Mouse (Mus musculus) E14TG2a.4 (cell line): ENCODE data around the gene Ifnl2.
"Not testable (repeated sequence)": the region's sequence is repeated elsewhere in the genome, so short reads cannot be mapped to it uniquely, and the experiment has no call there.

Experiments
- H3K27me3 ChIP-seq: 2 replicates; pipeline ENCODE4 v1.6.1; 2014; ENCODE audit warnings: low read length, control low read depth; ENCODE audit not compliant: insufficient read depth
- H3K36me3 ChIP-seq: 2 replicates; pipeline ENCODE4 v1.6.1; 2014; ENCODE audit warnings: low read length, control low read depth; ENCODE audit not compliant: insufficient read depth
- H3K4me1 ChIP-seq: replicated peaks from 2 replicates; pipeline ENCODE4 v1.6.1; 2014; ENCODE audit warnings: low read depth, low read length, control low read depth
- H3K4me3 ChIP-seq: replicated peaks from 2 replicates; pipeline ENCODE4 v1.5.1; 2014; ENCODE audit warnings: mild to moderate bottlenecking, low read length
- H3K9me3 ChIP-seq: 2 replicates; pipeline ENCODE4 v1.6.1; 2014; ENCODE audit warnings: low read length, control low read depth
- CTCF ChIP-seq: conservative IDR thresholded peaks from 2 replicates; pipeline ENCODE4 v1.5.1; 2014; ENCODE audit warnings: low read length
- NANOG ChIP-seq: IDR thresholded peaks from 2 replicates; pipeline ENCODE4 v1.6.1; 2014; ENCODE audit warnings: borderline replicate concordance, low read length, mixed read lengths
- POU5F1 ChIP-seq: IDR thresholded peaks from 2 replicates; pipeline ENCODE4 v1.6.1; 2014; ENCODE audit warnings: low read length, borderline replicate concordance

Gene Ifnl2

GRCm38 (mm10) chr7:28511441-28511840 lies 1.2 kb upstream of the Ifnl2 start:
- H3K9me3 ChIP-seq: peaks cover 7% of the 10 kb centered on the region; the same call in 1 of the 2 replicates
- no peak overlapping the region for H3K4me3 ChIP-seq

GRCm38 (mm10) chr7:28509121-28509520 lies 1.1 kb downstream of the Ifnl2 start:
- not testable (repeated sequence) for H3K4me3 ChIP-seq, H3K4me1 ChIP-seq, H3K9me3 ChIP-seq, H3K27me3 ChIP-seq, H3K36me3 ChIP-seq

More at GRCm38 (mm10) chr7:28511441-28511840, 1.2 kb upstream of the Ifnl2 start:
- Histone ChIP-seq H3K4me1 (peaks cover 7% of the 10 kb centered on the region; the same call in 1 of the 2 replicates), H3K27me3 (0 out of 2 replicates have a peak, but pooled peaks cover 1% of the 10 kb centered on the region), H3K36me3 (no peaks in the 10 kb centered on the region)
- TF ChIP-seq CTCF: no peak
- TF ChIP-seq NANOG: no peak
- no peak for TF ChIP-seq POU5F1

GRCm38 (mm10) chr7:28505585-28505984 lies 4.7 kb downstream of the Ifnl2 start:
- Histone ChIP-seq H3K27me3 (0 out of 2 replicates have a peak, but pooled peaks cover 6% of the 10 kb centered on the region), H3K4me1 (no peaks in the 10 kb centered on the region), H3K4me3 (no peak overlapping the region), H3K36me3 (no peaks in the 10 kb centered on the region), H3K9me3 (peaks cover 7% of the 10 kb centered on the region)
- TF ChIP-seq NANOG: no peak

DNA sequence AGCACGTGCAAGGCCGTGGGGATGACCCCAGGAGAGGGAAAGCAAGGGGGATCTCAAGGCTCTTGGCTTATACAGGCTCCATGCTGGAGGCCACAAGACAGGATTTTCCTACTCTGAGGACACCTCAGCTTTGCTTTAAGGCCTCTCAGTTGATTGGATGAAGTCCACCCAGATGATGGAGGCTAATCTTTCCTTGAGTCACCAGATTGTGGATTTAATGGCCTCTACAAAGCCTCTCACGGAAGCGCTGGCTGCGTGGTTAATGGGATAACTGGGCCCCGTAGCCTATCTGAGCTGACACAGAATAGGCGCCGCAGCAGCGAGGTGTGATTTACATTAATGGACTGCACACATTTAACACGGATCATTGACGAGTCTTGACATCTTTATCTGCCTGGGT lies 14.8 kb downstream of the Ifnl2 start:
- Histone ChIP-seq H3K36me3 (no peaks in the 10 kb centered on the region), H3K4me1 (peaks cover 43% of the 10 kb centered on the region), H3K4me3 (no peak overlapping the region), H3K27me3 (no peaks in the 10 kb centered on the region), H3K9me3 (no peaks in the 10 kb centered on the region)
- TF ChIP-seq POU5F1: no peak

DNA sequence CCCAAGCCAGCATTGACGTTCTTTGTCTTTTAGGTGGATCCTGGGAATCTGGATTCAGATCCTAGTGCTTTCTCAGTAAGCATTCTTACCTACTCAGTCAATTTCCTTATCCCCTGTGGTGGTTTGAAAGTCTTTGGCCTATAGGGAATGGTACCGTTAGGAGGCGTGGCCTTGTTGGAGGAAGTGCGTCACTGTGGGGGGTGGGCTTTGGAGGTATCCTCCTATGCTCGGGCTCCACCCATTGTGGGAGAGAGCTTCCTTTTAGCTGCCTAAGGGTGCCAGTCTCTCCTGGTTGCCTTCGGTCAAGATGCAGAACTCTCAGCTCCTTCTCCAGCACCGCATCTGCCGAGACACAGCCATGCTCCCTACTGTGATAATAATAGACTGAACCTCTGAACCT lies 17.9 kb downstream of the Ifnl2 start:
- peaks cover 70% of the 10 kb centered on the region for H3K4me1 ChIP-seq

DNA sequence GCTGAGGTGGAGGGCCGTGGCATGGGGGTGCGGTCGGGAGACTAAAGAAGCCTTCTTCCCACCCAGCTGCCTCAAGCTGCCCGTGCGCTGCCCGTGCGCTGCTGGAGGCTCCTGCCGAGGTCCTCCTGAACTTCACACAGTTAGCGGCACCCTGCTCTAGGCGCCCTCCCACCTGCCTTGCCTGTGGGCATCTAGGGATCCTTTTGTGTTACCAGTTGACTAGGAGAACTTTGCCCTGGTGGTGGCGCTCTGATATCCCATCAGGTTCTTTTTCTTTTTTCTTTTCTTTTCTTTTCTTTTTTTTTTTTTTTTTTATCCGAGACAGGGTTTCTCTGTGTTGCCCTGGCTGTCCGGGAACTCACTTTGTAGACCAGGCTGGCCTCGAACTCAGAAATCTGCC lies 19.4 kb downstream of the Ifnl2 start:
- no peaks in the 10 kb centered on the region for H3K27me3 ChIP-seq
- peak overlapping the region; percentile 78 for H3K4me3 ChIP-seq
- TF ChIP-seq NANOG (no peak), POU5F1 (no peak), CTCF (no peak)
- H3K4me1 ChIP-seq: peaks cover 58% of the 10 kb centered on the region
- no peaks in the 10 kb centered on the region for H3K9me3 ChIP-seq
- H3K36me3 ChIP-seq: no peaks in the 10 kb centered on the region

More for the DNA sequence above, 17.9 kb downstream of the Ifnl2 start:
- no peaks in the 10 kb centered on the region for H3K27me3 ChIP-seq
- H3K36me3 ChIP-seq: no peaks in the 10 kb centered on the region
- H3K4me3 ChIP-seq: peak overlapping the region; percentile 57
- no peak for TF ChIP-seq POU5F1
- TF ChIP-seq NANOG: no peak
- TF ChIP-seq CTCF: no peak
- H3K9me3 ChIP-seq: no peaks in the 10 kb centered on the region

GRCm38 (mm10) chr7:28490410-28490809 lies 19.8 kb downstream of the Ifnl2 start:
- Histone ChIP-seq H3K27me3 (no peaks in the 10 kb centered on the region), H3K4me1 (peaks cover 56% of the 10 kb centered on the region), H3K4me3 (peak overlapping the region; percentile 78), H3K36me3 (no peaks in the 10 kb centered on the region), H3K9me3 (no peaks in the 10 kb centered on the region)
- TF ChIP-seq NANOG (no peak), CTCF (peak; percentile 86)

- Histone ChIP-seq H3K4me3 (peak overlapping the region; percentile 74), H3K9me3 (no peaks in the 10 kb centered on the region), H3K4me1 (peaks cover 68% of the 10 kb centered on the region), H3K27me3 (no peaks in the 10 kb centered on the region), H3K36me3 (no peaks in the 10 kb centered on the region)
- no peak for TF ChIP-seq NANOG
- TF ChIP-seq CTCF: no peak
- no peak for TF ChIP-seq POU5F1
Measured at GRCm38 (mm10) chr7:28488030-28488491, 22.2 kb downstream of the Ifnl2 start.

GRCm38 (mm10) chr7:28484192-28484591 lies 26.1 kb downstream of the Ifnl2 start:
- Histone ChIP-seq H3K36me3 (no peaks in the 10 kb centered on the region), H3K9me3 (no peaks in the 10 kb centered on the region), H3K27me3 (no peaks in the 10 kb centered on the region), H3K4me3 (no peak overlapping the region), H3K4me1 (peaks cover 67% of the 10 kb centered on the region)
- TF ChIP-seq NANOG (no peak), POU5F1 (no peak), CTCF (no peak)

- Histone ChIP-seq H3K4me3 (no peak overlapping the region), H3K9me3 (no peaks in the 10 kb centered on the region), H3K36me3 (no peaks in the 10 kb centered on the region), H3K27me3 (no peaks in the 10 kb centered on the region), H3K4me1 (peaks cover 60% of the 10 kb centered on the region)
- TF ChIP-seq CTCF (no peak), NANOG (no peak), POU5F1 (no peak)
Measured at GRCm38 (mm10) chr7:28482854-28483253, 27.4 kb downstream of the Ifnl2 start.
